Mouse (Mus musculus): Measurements from ENCODE around the gene Epb41. TPM values are rescaled to one million over a fixed set of nuclear protein-coding genes. Genes with fewer than 3 reads are reported as not detected.

The Epb41 gene
- polyA plus RNA-seq, 1 experiment from 2014 or later = 95.1 TPM

GRCm38 (mm10) chr4:132051321-132052275 lies 23.5 kb downstream of the Epb41 start:
- Histone ChIP-seq H3K36me3 (no peaks in the 10 kb centered on the region), H3K27ac (peak overlapping the region; percentile 56), H3K4me3 (no peak overlapping the region), H3K4me2 (no peak overlapping the region), H3K9me3 (no peaks in the 10 kb centered on the region), H3K9ac (no peak overlapping the region), H3K4me1 (replicated peaks) (peaks cover 32% of the 10 kb centered on the region), H3K27me3 (no peaks in the 10 kb centered on the region)
- 39% methylated on average over 10 of the region's 10 CpGs for WGBS
- no peak for ATAC-seq (ENCODE audit: low FRiP score)

GRCm38 (mm10) chr4:132049549-132050200 lies 25.4 kb downstream of the Epb41 start:
- Histone ChIP-seq H3K27ac (no peak overlapping the region), H3K4me1 (replicated peaks) (peaks cover 46% of the 10 kb centered on the region), H3K4me3 (peak overlapping the region; percentile 96), H3K4me2 (peak overlapping the region; percentile 83), H3K27me3 (no peaks in the 10 kb centered on the region), H3K9me3 (no peaks in the 10 kb centered on the region), H3K9ac (peak overlapping the region; percentile 58), H3K36me3 (no peaks in the 10 kb centered on the region)
- no peak for ATAC-seq (ENCODE audit: low FRiP score)
- WGBS = 7% methylated on average over 15 of the region's 15 CpGs

- Histone ChIP-seq H3K4me3 (peak overlapping the region; percentile 96), H3K9me3 (no peaks in the 10 kb centered on the region), H3K4me2 (peak overlapping the region; percentile 83), H3K36me3 (no peaks in the 10 kb centered on the region), H3K27me3 (no peaks in the 10 kb centered on the region), H3K9ac (peak overlapping the region; percentile 99), H3K4me1 (replicated peaks) (peaks cover 53% of the 10 kb centered on the region), H3K27ac (peak overlapping the region; percentile 99)
- ATAC-seq (ENCODE audit: low FRiP score) = peak; percentile 99
- 1% methylated on average over 15 of the region's 46 CpGs for WGBS
These were observed 26.1 kb downstream of the Epb41 start for GRCm38 (mm10) chr4:132048995-132049404.

GRCm38 (mm10) chr4:132048011-132048991 lies 26.8 kb downstream of the Epb41 start:
- Histone ChIP-seq H3K36me3 (no peaks in the 10 kb centered on the region), H3K4me2 (peak overlapping the region; percentile 83), H3K4me1 (replicated peaks) (peaks cover 57% of the 10 kb centered on the region), H3K27ac (peak overlapping the region; percentile 99), H3K4me3 (peak overlapping the region; percentile 96), H3K9me3 (no peaks in the 10 kb centered on the region), H3K9ac (peak overlapping the region; percentile 99), H3K27me3 (no peaks in the 10 kb centered on the region)
- ATAC-seq (ENCODE audit: low FRiP score) = peak; percentile 67
- WGBS = under 1% methylated on average over 93 of the region's 95 CpGs

GRCm38 (mm10) chr4:132043726-132044125 lies 31.4 kb downstream of the Epb41 start:
- ATAC-seq (ENCODE audit: low FRiP score) = no peak
- H3K4me3 ChIP-seq = no peak overlapping the region
- H3K4me2 ChIP-seq = no peak overlapping the region
- no peaks in the 10 kb centered on the region for H3K36me3 ChIP-seq
- 91% methylated on average over 3 of the region's 3 CpGs for WGBS
- H3K27ac ChIP-seq = no peak overlapping the region
- no peaks in the 10 kb centered on the region for H3K27me3 ChIP-seq
- peaks cover 64% of the 10 kb centered on the region for H3K4me1 ChIP-seq (replicated peaks)
- H3K9ac ChIP-seq = no peak overlapping the region
- H3K9me3 ChIP-seq = no peaks in the 10 kb centered on the region

GRCm38 (mm10) chr4:132041471-132042332 lies 33.4 kb downstream of the Epb41 start:
- 82% methylated on average over 6 of the region's 6 CpGs for WGBS
- Histone ChIP-seq H3K4me3 (no peak overlapping the region), H3K27me3 (no peaks in the 10 kb centered on the region), H3K9me3 (no peaks in the 10 kb centered on the region), H3K27ac (0 out of 2 replicates have a peak overlapping the region, but pooled peaks have one; percentile 3), H3K9ac (no peak overlapping the region), H3K4me1 (replicated peaks) (peaks cover 71% of the 10 kb centered on the region), H3K36me3 (no peaks in the 10 kb centered on the region), H3K4me2 (no peak overlapping the region)
- no peak for ATAC-seq (ENCODE audit: low FRiP score)

GRCm38 (mm10) chr4:132039975-132040645 lies 35.0 kb downstream of the Epb41 start:
- no peak for ATAC-seq (ENCODE audit: low FRiP score)
- no peak overlapping the region for H3K27ac ChIP-seq
- 90% methylated on average over 8 of the region's 8 CpGs for WGBS
- H3K4me1 ChIP-seq (replicated peaks) = peaks cover 70% of the 10 kb centered on the region
- no peak overlapping the region for H3K9ac ChIP-seq
- H3K9me3 ChIP-seq = no peaks in the 10 kb centered on the region
- no peaks in the 10 kb centered on the region for H3K36me3 ChIP-seq
- H3K4me2 ChIP-seq = no peak overlapping the region
- no peaks in the 10 kb centered on the region for H3K27me3 ChIP-seq
- no peak overlapping the region for H3K4me3 ChIP-seq

GRCm38 (mm10) chr4:132039521-132039920 lies 35.6 kb downstream of the Epb41 start:
- peaks cover 65% of the 10 kb centered on the region for H3K4me1 ChIP-seq (replicated peaks)
- H3K36me3 ChIP-seq = no peaks in the 10 kb centered on the region
- 100% methylated on average over 2 of the region's 2 CpGs for WGBS
- H3K27ac ChIP-seq = no peak overlapping the region; the same call in 1 of the 2 replicates
- H3K4me2 ChIP-seq = no peak overlapping the region
- H3K9ac ChIP-seq = no peak overlapping the region
- H3K27me3 ChIP-seq = no peaks in the 10 kb centered on the region
- H3K4me3 ChIP-seq = no peak overlapping the region
- ATAC-seq (ENCODE audit: low FRiP score) = no peak
- no peaks in the 10 kb centered on the region for H3K9me3 ChIP-seq

GRCm38 (mm10) chr4:132038809-132039208 lies 36.3 kb downstream of the Epb41 start:
- H3K36me3 ChIP-seq = no peaks in the 10 kb centered on the region
- peak overlapping the region; percentile 64 for H3K27ac ChIP-seq
- WGBS = 73% methylated on average over 2 of the region's 2 CpGs
- ATAC-seq (ENCODE audit: low FRiP score) = no peak
- no peak overlapping the region for H3K9ac ChIP-seq
- H3K4me1 ChIP-seq (replicated peaks) = peaks cover 63% of the 10 kb centered on the region
- no peak overlapping the region for H3K4me3 ChIP-seq
- no peak overlapping the region for H3K4me2 ChIP-seq
- no peaks in the 10 kb centered on the region for H3K27me3 ChIP-seq
- H3K9me3 ChIP-seq = no peaks in the 10 kb centered on the region

GRCm38 (mm10) chr4:132037991-132038390 lies 37.1 kb downstream of the Epb41 start:
- no peaks in the 10 kb centered on the region for H3K27me3 ChIP-seq
- H3K4me1 ChIP-seq (replicated peaks) = peaks cover 63% of the 10 kb centered on the region
- no peak overlapping the region for H3K4me2 ChIP-seq
- ATAC-seq (ENCODE audit: low FRiP score) = no peak
- no peaks in the 10 kb centered on the region for H3K36me3 ChIP-seq
- peak overlapping the region; percentile 64 for H3K27ac ChIP-seq
- 23% methylated on average over 7 of the region's 7 CpGs for WGBS
- H3K9ac ChIP-seq = no peak overlapping the region
- H3K4me3 ChIP-seq = no peak overlapping the region
- no peaks in the 10 kb centered on the region for H3K9me3 ChIP-seq

- no peak overlapping the region for H3K4me3 ChIP-seq
- no peak overlapping the region for H3K27ac ChIP-seq
- no peak overlapping the region for H3K9ac ChIP-seq
- no peak overlapping the region for H3K4me2 ChIP-seq
- H3K4me1 ChIP-seq (replicated peaks) = peaks cover 55% of the 10 kb centered on the region
- no peaks in the 10 kb centered on the region for H3K9me3 ChIP-seq
- no peaks in the 10 kb centered on the region for H3K36me3 ChIP-seq
- H3K27me3 ChIP-seq = no peaks in the 10 kb centered on the region
- 81% methylated on average over 5 of the region's 5 CpGs for WGBS
- no peak for ATAC-seq (ENCODE audit: low FRiP score)
These were observed 38.0 kb downstream of the Epb41 start for GRCm38 (mm10) chr4:132037137-132037536.
